12 mouse cellular contexts compared by ENCODE assay signal in the genomic region with DNA sequence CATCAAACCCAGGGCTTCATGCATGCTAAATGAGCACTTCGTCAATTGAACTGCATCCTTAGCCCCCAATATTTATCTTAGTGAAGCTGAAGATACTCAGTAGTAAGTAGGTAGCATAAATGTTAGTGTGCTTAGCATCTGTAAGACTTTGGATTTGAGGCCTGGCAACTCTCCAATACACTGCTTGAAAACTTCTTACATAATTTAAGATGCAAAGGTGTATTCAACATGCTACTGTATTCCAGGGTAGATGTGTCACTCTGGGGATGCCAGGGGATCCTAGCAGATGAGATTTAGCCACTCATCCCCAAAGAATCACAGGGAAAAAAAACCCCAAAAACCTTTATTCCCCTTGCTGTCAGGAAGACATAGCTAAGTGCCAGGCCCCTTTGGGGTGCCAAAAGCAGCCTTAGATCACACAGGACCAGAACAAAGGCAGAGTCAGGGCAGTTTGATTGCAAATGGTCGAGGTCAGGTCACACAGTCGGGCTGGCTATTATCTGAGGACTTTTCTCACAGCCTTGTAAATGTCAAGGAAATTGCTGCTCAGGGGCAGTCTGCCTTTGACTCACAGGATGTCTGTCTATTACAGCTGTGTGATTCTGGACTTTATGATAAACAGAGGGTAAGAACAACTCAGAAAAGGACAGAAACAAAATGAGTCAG. TPM values are rescaled to one million over a fixed set of nuclear protein-coding genes. Genes with fewer than 3 reads are reported as not detected.
DNase-seq lines count a peak whose midpoint lies in the region; ATAC-seq lines count a peak whose summit lies in the region.
"Had no signal": no experiment of that assay in that cellular context is flagged by ENCODE, and none has a peak within 500 bp of the region (broad histone marks: within the 10 kb centered on the region; RNA-seq: fewer than 3 reads in every experiment).

No protein-coding gene starts in this region.

- peak overlapping the region; percentile 28; the same call in 1 of the 2 replicates for H3K9ac ChIP-seq in kidney, embryonic 14.5 days (ENCODE audit: low read depth, low read length)
- H3K9ac ChIP-seq in hindbrain, embryonic 11.5 days (ENCODE audit: low read depth, low read length) = no peak overlapping the region
- H3K9ac ChIP-seq in midbrain, embryonic 14.5 days (replicated peaks; ENCODE audit: low read length) = no peak overlapping the region

- H3K9me3 ChIP-seq in kidney, embryonic 14.5 days (ENCODE audit: control insufficient read depth, low read length) = no peaks in the 10 kb centered on the region
- H3K9me3 ChIP-seq in hindbrain, embryonic 11.5 days (ENCODE audit: control insufficient read depth, low read length) = no peaks in the 10 kb centered on the region
- no peaks in the 10 kb centered on the region for H3K9me3 ChIP-seq in midbrain, embryonic 14.5 days (ENCODE audit: control insufficient read depth, low read length)

- H3K4me3 ChIP-seq in kidney, embryonic 14.5 days (ENCODE audit: low read length) = no peak overlapping the region
- H3K4me3 ChIP-seq in hindbrain, embryonic 11.5 days (ENCODE audit: low read depth, low read length) = no peak overlapping the region
- H3K4me3 ChIP-seq in midbrain, embryonic 14.5 days (replicated peaks; ENCODE audit: low read depth, low read length) = no peak overlapping the region
- H3K4me3 ChIP-seq: heart, adult 2 months; myocyte had no signal

- 10% methylated on average over 3 of the region's 3 CpGs for WGBS in kidney, embryonic 14.5 days
- WGBS in hindbrain, embryonic 11.5 days = 21% methylated on average over 3 of the region's 3 CpGs
- 15% methylated on average over 3 of the region's 3 CpGs for WGBS in midbrain, embryonic 14.5 days

- H3K36me3 ChIP-seq in kidney, embryonic 14.5 days (ENCODE audit: control insufficient read depth, insufficient read depth, low read length) = no peaks in the 10 kb centered on the region
- H3K36me3 ChIP-seq in hindbrain, embryonic 11.5 days (ENCODE audit: control insufficient read depth, insufficient read depth, low read length) = no peaks in the 10 kb centered on the region
- no peaks in the 10 kb centered on the region for H3K36me3 ChIP-seq in midbrain, embryonic 14.5 days (ENCODE audit: control insufficient read depth, insufficient read depth, low read length)

- H3K27me3 ChIP-seq in kidney, embryonic 14.5 days (ENCODE audit: control insufficient read depth, insufficient read depth, low read length) = no peaks in the 10 kb centered on the region
- no peaks in the 10 kb centered on the region for H3K27me3 ChIP-seq in hindbrain, embryonic 11.5 days (ENCODE audit: control insufficient read depth, insufficient read depth, low read length)
- no peaks in the 10 kb centered on the region for H3K27me3 ChIP-seq in midbrain, embryonic 14.5 days (ENCODE audit: control insufficient read depth, insufficient read depth, low read length)

- H3K4me1 ChIP-seq in kidney, embryonic 14.5 days (ENCODE audit: control insufficient read depth, insufficient read depth, low read length) = peaks cover 33% of the 10 kb centered on the region
- H3K4me1 ChIP-seq in hindbrain, embryonic 11.5 days (replicated peaks; ENCODE audit: control insufficient read depth, insufficient read depth, low read length) = peaks cover 3% of the 10 kb centered on the region
- peaks cover 20% of the 10 kb centered on the region for H3K4me1 ChIP-seq in midbrain, embryonic 14.5 days (ENCODE audit: control insufficient read depth, insufficient read depth, low read length)

- no peak for ATAC-seq in kidney, embryonic 14.5 days (ENCODE audit: low FRiP score, low TSS enrichment)
- ATAC-seq in hindbrain, embryonic 11.5 days (ENCODE audit: low FRiP score) = peak; percentile 66
- ATAC-seq in midbrain, embryonic 14.5 days (ENCODE audit: low FRiP score, low TSS enrichment) = no peak

- H3K27ac ChIP-seq in kidney, embryonic 14.5 days (ENCODE audit: low read depth, low read length) = peak overlapping the region; percentile 79
- 0 out of 2 replicates have a peak overlapping the region, but pooled peaks have one; percentile 39 for H3K27ac ChIP-seq in hindbrain, embryonic 11.5 days (ENCODE audit: low read depth, low read length)
- peak overlapping the region; percentile 26; the same call in 1 of the 2 replicates for H3K27ac ChIP-seq in midbrain, embryonic 14.5 days (replicated peaks; ENCODE audit: low read depth, low read length)
- H3K27ac ChIP-seq: heart, adult 2 months had no signal

- no peak for DNase-seq in kidney, adult 9 months
- DNase-seq in brain, adult 2 months (ENCODE audit: low read depth, low spot score) = peak; percentile 11
- DNase-seq in hindbrain, embryonic 11.5 days (ENCODE audit: low spot score) = peak; percentile 38
- DNase-seq in midbrain, embryonic 14.5 days = no peak
- DNase-seq in spleen, postnatal 4 days (ENCODE audit: low spot score in 2 of 2) = no peak
- DNase-seq in frontal cortex, adult 2 months (ENCODE audit: extremely low spot score in 1 of 2, low spot score in 1 of 2) = no peak
- no peak for DNase-seq in kidney, adult 8-10 months
- DNase-seq: cerebellum, adult 2 months; thymus, postnatal 4 days had no signal

- no peak overlapping the region; the same call in 1 of the 2 replicates for H3K4me2 ChIP-seq in kidney, embryonic 14.5 days (replicated peaks; ENCODE audit: low read depth, low read length)
- no peak overlapping the region for H3K4me2 ChIP-seq in hindbrain, embryonic 11.5 days (replicated peaks; ENCODE audit: low read depth, low read length)
- H3K4me2 ChIP-seq in midbrain, embryonic 14.5 days (ENCODE audit: low read length) = no peak overlapping the region

RNA-seq across cellular contexts. Expression of a gene that starts 17.0 kb away (rescaled TPM):
- 7.4 and 18.0 TPM in 2 replicates for polyA plus RNA-seq in kidney, embryonic 14.5 days (2014; fragmentation: Nextera tagmentation; extraction: Ambion mirVana)
- polyA plus RNA-seq in hindbrain, embryonic 11.5 days (2014; fragmentation: Nextera tagmentation; extraction: Ambion mirVana) = 10.4 and 13.8 TPM in 2 replicates
- polyA plus RNA-seq in midbrain, embryonic 14.5 days (2014; fragmentation: Nextera tagmentation; extraction: Ambion mirVana) = 11.4 and 15.4 TPM in 2 replicates
- polyA plus RNA-seq in frontal cortex, adult 2 months (2012; rRNA removed) = 65.6 and 75.2 TPM in 2 replicates

RNA-seq across cellular contexts. Expression of a gene that starts 17.9 kb away (rescaled TPM):
- polyA plus RNA-seq in kidney, embryonic 14.5 days (2014; fragmentation: Nextera tagmentation; extraction: Ambion mirVana) = not detected in 2 replicates
- polyA plus RNA-seq in hindbrain, embryonic 11.5 days (2014; fragmentation: Nextera tagmentation; extraction: Ambion mirVana) = not detected in 2 replicates
- not detected in 2 replicates for polyA plus RNA-seq in midbrain, embryonic 14.5 days (2014; fragmentation: Nextera tagmentation; extraction: Ambion mirVana)
- polyA plus RNA-seq in frontal cortex, adult 2 months (2012; rRNA removed) = not detected in 2 replicates
- polyA plus RNA-seq: cerebellum, adult 2 months; myocyte had no signal

Comparison
In these comparisons a context has a peak if more than half of its experiments do, and no peak if none do; other contexts are left out.
1. H3K27ac ChIP-seq: peak in every context shown above with its lines; median percentile 79 in kidney, embryonic 14.5 days; 39 in hindbrain, embryonic 11.5 days; 26 in midbrain, embryonic 14.5 days.
2. DNase-seq: peak in brain, adult 2 months (single experiment) and hindbrain, embryonic 11.5 days (single experiment); none in kidney, adult 9 months (single experiment), midbrain, embryonic 14.5 days (single experiment), spleen, postnatal 4 days (0 of 2), frontal cortex, adult 2 months (0 of 2) and kidney, adult 8-10 months (0 of 2).